15 mouse cellular contexts compared by ENCODE assay signal in genomic region chr4:137393378-137394135, GRCm38 (mm10). TPM values are rescaled to one million over a fixed set of nuclear protein-coding genes. Genes with fewer than 3 reads are reported as not detected.
A peak's percentile ranks its signal among the peaks of the same experiment; 100 is the strongest.
DNase-seq lines count a peak whose midpoint lies in the region; ATAC-seq and TF ChIP-seq lines count a peak whose summit lies in the region.
"Had no signal": no experiment of that assay in that cellular context is flagged by ENCODE, and none has a peak within 500 bp of the region (broad histone marks: within the 10 kb centered on the region; RNA-seq: fewer than 3 reads in every experiment).

No protein-coding gene starts in this region.

- no peaks in the 10 kb centered on the region for H3K36me3 ChIP-seq in hindbrain, embryonic 13.5 days
- H3K36me3 ChIP-seq: intestine, embryonic 15.5 days had no signal

- no peak for TF ChIP-seq CTCF in left cerebral cortex, adult 2 months (IDR thresholded peaks at IDR 0.05)

- WGBS in hindbrain, embryonic 13.5 days = 71% methylated on average over 9 of the region's 9 CpGs

- intact Hi-C loops in left cerebral cortex, adult 2 months (cut with DNase I) = loop anchor here (10.0 kb wide), 1 partner anchor 319 kb away; no protein-coding TSS in a partner anchor

- no peak overlapping the region; the same call in 1 of the 2 replicates for H3K9ac ChIP-seq in hindbrain, embryonic 13.5 days
- H3K9ac ChIP-seq: intestine, embryonic 15.5 days had no signal

- H3K4me2 ChIP-seq in hindbrain, embryonic 13.5 days = no peak overlapping the region
- H3K4me2 ChIP-seq: intestine, embryonic 15.5 days had no signal

- DNase-seq in adrenal gland, adult (ENCODE audit: inconsistent age in 2 of 2, low spot score in 1 of 2) = peak; percentile 58 to 78
- no peak for DNase-seq in adrenal gland, postnatal 4 days (ENCODE audit: low spot score in 2 of 2)
- DNase-seq in ovary, adult 18-20 months (ENCODE audit: low spot score) = peak; percentile 85
- DNase-seq in ovary, postnatal 10 days (ENCODE audit: low spot score) = no peak
- DNase-seq in kidney, postnatal 25 days = peak; percentile 24 to 55
- DNase-seq in left cerebral cortex, adult 2 months (ENCODE audit: extremely low spot score in 1 of 2, low spot score in 2 of 2) = no peak
- DNase-seq in urinary bladder, adult 2 months (ENCODE audit: low spot score) = no peak
- DNase-seq: cerebellum, postnatal 25 days; right cerebral cortex, postnatal 14 days; thymus, postnatal 4 days had no signal

- H3K4me1 ChIP-seq in hindbrain, embryonic 13.5 days (replicated peaks) = peaks cover 9% of the 10 kb centered on the region
- H3K4me1 ChIP-seq: intestine, embryonic 15.5 days had no signal

- no peak overlapping the region for H3K27ac ChIP-seq in left cerebral cortex, adult 2 months
- no peak overlapping the region for H3K27ac ChIP-seq in hindbrain, embryonic 13.5 days
- H3K27ac ChIP-seq: intestine, embryonic 15.5 days had no signal

- H3K4me3 ChIP-seq in left cerebral cortex, adult 2 months = no peak overlapping the region
- H3K4me3 ChIP-seq in hindbrain, embryonic 13.5 days = no peak overlapping the region
- H3K4me3 ChIP-seq: intestine, embryonic 15.5 days had no signal

- H3K9me3 ChIP-seq in hindbrain, embryonic 13.5 days = no peaks in the 10 kb centered on the region
- H3K9me3 ChIP-seq: intestine, embryonic 15.5 days had no signal

- H3K27me3 ChIP-seq in hindbrain, embryonic 13.5 days = no peaks in the 10 kb centered on the region
- H3K27me3 ChIP-seq: intestine, embryonic 15.5 days had no signal

- no peak for ATAC-seq in hindbrain, embryonic 13.5 days (ENCODE audit: low FRiP score)
- ATAC-seq: intestine, embryonic 15.5 days had no signal

RNA-seq across cellular contexts. Expression of gene Cela3a, which starts 16.0 kb away (rescaled TPM):
- 1 to 10 TPM in 1 of 2 experiments, not detected in 1; 8.3 TPM for total RNA-seq in adrenal gland, postnatal 4 days (2021)
- total RNA-seq in left cerebral cortex, adult 2 months (2021) = not detected
- not detected in 2 replicates for polyA plus RNA-seq in urinary bladder, adult 2 months (2012; rRNA removed)
- not detected in 2 replicates for polyA plus RNA-seq in hindbrain, embryonic 13.5 days (2015; fragmentation: Nextera tagmentation; extraction: Ambion mirVana)
- total RNA-seq: left cerebral cortex, postnatal 10 days; MEL had no signal
- polyA plus RNA-seq: gonadal fat pad, adult 2 months; intestine, embryonic 15.5 days had no signal

RNA-seq across cellular contexts. Expression of gene Cdc42, which starts 36.0 kb away (rescaled TPM):
- total RNA-seq in adrenal gland, postnatal 4 days (2021) = 100 to 1,000 TPM; 407 to 413 TPM
- total RNA-seq in left cerebral cortex, adult 2 months (2021) = 100 to 1,000 TPM; 294 to 318 TPM
- polyA plus RNA-seq in urinary bladder, adult 2 months (2012; rRNA removed) = 326 and 339 TPM in 2 replicates
- polyA plus RNA-seq in hindbrain, embryonic 13.5 days (2015; fragmentation: Nextera tagmentation; extraction: Ambion mirVana) = 840 and 841 TPM in 2 replicates

RNA-seq across cellular contexts. Expression of gene Cela3b, which starts 36.8 kb away (rescaled TPM):
- 100 to 1,000 TPM in 1 of 2 experiments, not detected in 1; 918 TPM for total RNA-seq in adrenal gland, postnatal 4 days (2021)
- total RNA-seq in left cerebral cortex, adult 2 months (2021) = not detected
- polyA plus RNA-seq in urinary bladder, adult 2 months (2012; rRNA removed) = 0.34 TPM in 1 of 2 replicates, not detected in the other
- polyA plus RNA-seq in hindbrain, embryonic 13.5 days (2015; fragmentation: Nextera tagmentation; extraction: Ambion mirVana) = not detected in 2 replicates
- total RNA-seq: left cerebral cortex, postnatal 10 days; MEL had no signal

RNA-seq across cellular contexts. Expression of gene 1700013G24Rik, which starts 59.5 kb away (rescaled TPM):
- not detected for total RNA-seq in adrenal gland, postnatal 4 days (2021)
- total RNA-seq in left cerebral cortex, adult 2 months (2021) = not detected
- not detected in 2 replicates for polyA plus RNA-seq in urinary bladder, adult 2 months (2012; rRNA removed)
- not detected in 2 replicates for polyA plus RNA-seq in hindbrain, embryonic 13.5 days (2015; fragmentation: Nextera tagmentation; extraction: Ambion mirVana)
- total RNA-seq: left cerebral cortex, postnatal 10 days; MEL had no signal
- polyA plus RNA-seq: intestine, embryonic 15.5 days had no signal

Comparison
In these comparisons a context has a peak if more than half of its experiments do, and no peak if none do; other contexts are left out.
1. DNase-seq: peak in adrenal gland, adult (2 of 2), ovary, adult 18-20 months (single experiment) and kidney, postnatal 25 days (2 of 2); none in adrenal gland, postnatal 4 days (0 of 2), ovary, postnatal 10 days (single experiment), left cerebral cortex, adult 2 months (0 of 2) and urinary bladder, adult 2 months (single experiment).